Mouse (Mus musculus) hindbrain, embryonic 10.5 days (tissue): ENCODE measurements at regions not wholly inside any gene's neighbourhood (a gene's known extent, or its start where the extent isn't known, plus 50 kb on each side); places are given as distances from the start of the nearest gene placed in this dataset.
A peak's percentile ranks its signal among the peaks of the same experiment; 100 is the strongest.

Experiments
- DNase-seq: peaks from one replicate; pipeline ENCODE4 v3.0.0-alpha.2; 2017; ENCODE audit warnings: low spot score
- H3K27ac ChIP-seq: fragments of 300-500 bp; sonication (generic); 2 replicates; pipeline ENCODE4 v1.5.1; 2016; ENCODE audit warnings: mild to moderate bottlenecking, moderate library complexity
- H3K27me3 ChIP-seq: fragments of 300-500 bp; sonication (generic); 2 replicates; pipeline ENCODE4 v1.6.1; 2016; ENCODE audit warnings: mild to moderate bottlenecking; ENCODE audit not compliant: poor library complexity, insufficient read depth, severe bottlenecking
- H3K36me3 ChIP-seq: fragments of 300-500 bp; sonication (generic); 2 replicates; pipeline ENCODE4 v1.6.1; 2016; ENCODE audit warnings: mild to moderate bottlenecking, moderate library complexity
- H3K4me1 ChIP-seq: fragments of 300-500 bp; sonication (generic); replicated peaks from 2 replicates; pipeline ENCODE4 v1.6.1; 2016; ENCODE audit warnings: mild to moderate bottlenecking
- H3K4me3 ChIP-seq: fragments of 300-500 bp; sonication (generic); 2 replicates; pipeline ENCODE4 v1.5.1; 2016; ENCODE audit warnings: mild to moderate bottlenecking, moderate library complexity
- H3K9me3 ChIP-seq: fragments of 300-500 bp; sonication (generic); 2 replicates; pipeline ENCODE4 v1.6.1; 2016; ENCODE audit warnings: mild to moderate bottlenecking, moderate library complexity
- WGBS: fragments of 180-500 bp; shearing (Covaris S2); methylation state at CpG from one replicate; pipeline ENCODE4 v1.1.7; 2016; 5-methylcytosine and 5-hydroxymethylcytosine counted together

GRCm38 (mm10) chr10:83861574-83862190, 139.0 kb downstream of the 1500009L16Rik start:
- H3K4me3 ChIP-seq = no peak overlapping the region
- no peaks in the 10 kb centered on the region for H3K36me3 ChIP-seq
- no peak for DNase-seq
- H3K27me3 ChIP-seq = no peaks in the 10 kb centered on the region
- no peaks in the 10 kb centered on the region for H3K9me3 ChIP-seq
- H3K4me1 ChIP-seq = peaks cover 10% of the 10 kb centered on the region; the same call in 1 of the 2 replicates
- WGBS = 42% methylated on average over 5 of the region's 5 CpGs
- no peak overlapping the region for H3K27ac ChIP-seq

DNA sequence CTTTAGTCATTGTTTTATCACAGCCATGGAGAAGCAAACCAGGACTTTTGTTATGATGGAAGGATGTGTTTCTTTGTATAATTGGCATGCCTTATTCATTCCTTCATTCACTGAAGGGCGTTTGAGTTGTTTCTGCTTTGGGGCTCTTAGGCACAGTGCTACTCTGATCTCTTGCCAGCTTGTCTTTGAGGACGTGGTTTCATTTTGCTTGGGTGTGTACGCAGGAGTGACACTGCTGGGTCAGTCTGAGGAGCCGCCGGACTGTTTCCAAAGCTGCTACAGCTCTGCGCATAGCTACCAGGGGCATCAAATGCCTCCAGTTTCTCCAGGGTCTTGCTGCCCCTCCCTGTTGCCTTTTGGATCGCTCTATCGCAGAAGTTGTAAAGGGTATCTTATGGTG, 141.9 kb downstream of the 1500009L16Rik start:
- Histone ChIP-seq H3K4me1 (peaks cover 10% of the 10 kb centered on the region; the same call in 1 of the 2 replicates), H3K36me3 (no peaks in the 10 kb centered on the region), H3K9me3 (no peaks in the 10 kb centered on the region), H3K27ac (no peak overlapping the region), H3K4me3 (no peak overlapping the region), H3K27me3 (no peaks in the 10 kb centered on the region)
- 86% methylated on average over 8 of the region's 8 CpGs for WGBS
- DNase-seq = no peak

- Histone ChIP-seq H3K27me3 (no peaks in the 10 kb centered on the region), H3K9me3 (no peaks in the 10 kb centered on the region), H3K4me3 (no peak overlapping the region), H3K36me3 (no peaks in the 10 kb centered on the region), H3K27ac (no peak overlapping the region; the same call in 1 of the 2 replicates), H3K4me1 (peaks cover 10% of the 10 kb centered on the region; the same call in 1 of the 2 replicates)
- WGBS = 61% methylated on average over 5 of the region's 5 CpGs
- no peak for DNase-seq
Measured at GRCm38 (mm10) chr10:83865929-83866328, 143.3 kb downstream of the 1500009L16Rik start.

GRCm38 (mm10) chr10:83871736-83872400, 149.2 kb downstream of the 1500009L16Rik start:
- Histone ChIP-seq H3K4me1 (peaks cover 13% of the 10 kb centered on the region), H3K4me3 (no peak overlapping the region), H3K27me3 (no peaks in the 10 kb centered on the region), H3K27ac (peak overlapping the region; percentile 40; the same call in 1 of the 2 replicates), H3K9me3 (no peaks in the 10 kb centered on the region), H3K36me3 (no peaks in the 10 kb centered on the region)
- peak; percentile 35 for DNase-seq
- WGBS = 50% methylated on average over 4 of the region's 4 CpGs

DNA sequence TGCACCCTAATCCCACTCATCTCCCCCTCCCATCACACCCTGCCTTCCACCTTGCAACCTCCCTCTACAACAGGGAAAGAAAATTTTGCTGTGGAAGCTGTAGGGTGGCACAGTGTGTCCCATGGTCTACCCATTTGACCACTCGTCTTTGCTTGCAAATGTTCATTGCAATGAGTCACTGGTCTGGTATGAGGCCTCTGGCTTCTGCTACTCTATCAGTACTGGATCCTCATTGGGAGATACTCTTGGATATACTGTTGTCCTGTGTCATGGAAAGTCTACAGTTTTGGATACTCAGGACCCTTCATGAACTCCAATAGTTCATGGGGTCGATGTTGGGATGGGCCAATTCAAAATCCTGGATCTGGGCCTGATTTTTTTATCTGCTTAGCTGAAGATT, 156.1 kb downstream of the 1500009L16Rik start:
- no peaks in the 10 kb centered on the region for H3K27me3 ChIP-seq
- no peak overlapping the region for H3K27ac ChIP-seq
- no peak overlapping the region for H3K4me3 ChIP-seq
- H3K9me3 ChIP-seq = no peaks in the 10 kb centered on the region
- no peaks in the 10 kb centered on the region for H3K36me3 ChIP-seq
- DNase-seq = no peak
- peaks cover 18% of the 10 kb centered on the region for H3K4me1 ChIP-seq
- 85% methylated on average over 2 of the region's 2 CpGs for WGBS

DNA sequence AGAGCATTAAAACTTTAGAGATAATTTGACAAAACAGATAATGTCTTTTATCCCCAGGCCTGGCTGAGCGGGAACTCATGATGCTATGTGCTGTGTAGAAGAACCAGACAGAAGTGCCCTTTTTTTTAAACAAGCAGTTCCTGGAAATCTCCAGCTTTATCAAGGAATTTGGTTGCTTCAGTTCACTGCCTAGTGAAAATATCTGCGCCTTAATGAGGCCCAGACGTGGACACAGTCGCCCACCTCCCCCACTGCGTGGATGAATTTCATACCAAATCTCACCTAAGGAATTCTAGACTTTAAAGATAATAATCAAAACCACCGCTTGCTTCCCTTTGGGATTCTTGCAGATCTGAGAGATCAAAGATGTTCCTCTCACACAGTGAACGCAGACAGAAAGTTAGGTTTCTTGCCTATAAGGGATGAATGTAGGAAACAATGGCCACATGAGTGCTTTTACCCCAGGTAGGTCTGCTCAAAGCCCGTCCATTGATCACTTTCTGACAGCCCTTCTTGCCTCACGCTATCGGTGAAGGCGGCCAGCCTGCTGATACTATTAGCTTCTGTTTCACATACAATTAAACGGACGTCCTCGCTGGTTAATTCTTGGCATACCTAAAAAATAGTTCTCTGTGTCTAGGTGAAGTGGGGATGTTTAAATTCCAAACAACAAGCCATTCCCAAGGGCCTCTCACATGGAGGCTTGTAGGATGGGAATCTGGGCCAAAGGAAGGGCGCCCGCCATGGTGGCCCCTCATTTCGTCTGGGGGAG, 159.6 kb downstream of the 1500009L16Rik start:
- Histone ChIP-seq H3K36me3 (no peaks in the 10 kb centered on the region), H3K9me3 (no peaks in the 10 kb centered on the region), H3K27me3 (no peaks in the 10 kb centered on the region), H3K27ac (peak overlapping the region; percentile 57), H3K4me1 (peaks cover 12% of the 10 kb centered on the region), H3K4me3 (no peak overlapping the region)
- DNase-seq = no peak
- WGBS = 63% methylated on average over 17 of the region's 17 CpGs

GRCm38 (mm10) chr10:83882891-83883185, 160.2 kb downstream of the 1500009L16Rik start:
- Histone ChIP-seq H3K9me3 (no peaks in the 10 kb centered on the region), H3K27ac (peak overlapping the region; percentile 57), H3K36me3 (no peaks in the 10 kb centered on the region), H3K4me1 (peaks cover 12% of the 10 kb centered on the region), H3K4me3 (no peak overlapping the region), H3K27me3 (no peaks in the 10 kb centered on the region)
- peak; percentile 33 for DNase-seq
- WGBS = 79% methylated on average over 1 of the region's 1 CpGs

- Histone ChIP-seq H3K9me3 (no peaks in the 10 kb centered on the region), H3K4me1 (peaks cover 19% of the 10 kb centered on the region), H3K27ac (no peak overlapping the region), H3K36me3 (no peaks in the 10 kb centered on the region), H3K27me3 (no peaks in the 10 kb centered on the region), H3K4me3 (no peak overlapping the region)
- DNase-seq = no peak
- 90% methylated on average over 2 of the region's 2 CpGs for WGBS
Measured at GRCm38 (mm10) chr10:83884553-83884952, 161.9 kb downstream of the 1500009L16Rik start.

DNA sequence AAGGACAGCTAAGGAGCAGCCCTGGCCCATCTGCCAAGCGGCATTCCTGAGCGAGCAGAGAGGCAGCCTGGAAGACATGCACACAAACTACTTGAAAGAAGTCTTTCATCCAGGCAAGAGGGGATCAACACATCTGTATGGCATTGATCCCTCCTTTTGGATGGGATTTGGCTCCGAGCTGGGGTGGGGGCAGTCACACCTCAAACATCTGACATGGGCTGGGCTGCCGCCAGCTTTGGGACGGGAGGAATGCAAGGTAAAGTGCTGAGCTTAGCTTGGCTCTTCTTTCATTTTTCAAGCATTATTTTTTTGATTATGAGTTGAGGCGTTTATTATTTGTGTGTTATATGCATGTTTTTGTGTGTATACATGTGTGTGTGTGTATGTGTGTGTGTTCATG, 165.9 kb downstream of the 1500009L16Rik start:
- WGBS = 71% methylated on average over 6 of the region's 6 CpGs

GRCm38 (mm10) chr10:83895741-83896150, 173.1 kb downstream of the 1500009L16Rik start:
- Histone ChIP-seq H3K4me3 (no peak overlapping the region), H3K9me3 (no peaks in the 10 kb centered on the region), H3K4me1 (peaks cover 8% of the 10 kb centered on the region; the same call in 1 of the 2 replicates), H3K27me3 (no peaks in the 10 kb centered on the region), H3K27ac (peak overlapping the region; percentile 13; the same call in 1 of the 2 replicates), H3K36me3 (no peaks in the 10 kb centered on the region)
- WGBS = 73% methylated on average over 3 of the region's 3 CpGs
- peak; percentile 45 for DNase-seq

More for the DNA sequence above, 165.9 kb downstream of the 1500009L16Rik start:
- H3K9me3 ChIP-seq = no peaks in the 10 kb centered on the region
- no peak overlapping the region for H3K4me3 ChIP-seq
- H3K36me3 ChIP-seq = no peaks in the 10 kb centered on the region
- H3K27ac ChIP-seq = peak overlapping the region; percentile 35
- peaks cover 7% of the 10 kb centered on the region; the same call in 1 of the 2 replicates for H3K4me1 ChIP-seq
- no peak for DNase-seq
- H3K27me3 ChIP-seq = no peaks in the 10 kb centered on the region

DNA sequence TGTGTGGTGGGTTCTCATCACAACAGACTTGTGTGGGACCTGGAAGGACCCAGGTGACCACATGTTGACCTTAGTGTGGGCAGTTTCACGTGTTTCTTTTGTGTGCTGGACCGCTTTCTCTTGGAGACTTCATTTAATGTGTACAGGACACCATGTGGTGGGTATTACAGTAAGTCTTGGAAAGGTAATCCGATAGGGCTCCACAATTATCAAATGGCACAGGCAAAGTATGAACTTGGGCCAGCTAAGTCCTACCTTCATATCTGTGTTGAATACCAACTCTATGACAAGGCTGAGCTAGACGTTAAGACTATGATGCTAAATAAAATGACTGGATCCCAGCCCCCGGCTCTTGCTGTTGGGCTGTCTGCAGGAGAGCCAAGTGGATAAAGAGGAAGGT, 173.5 kb downstream of the 1500009L16Rik start:
- H3K27ac ChIP-seq = peak overlapping the region; percentile 13; the same call in 1 of the 2 replicates
- no peaks in the 10 kb centered on the region for H3K36me3 ChIP-seq
- DNase-seq = no peak
- H3K4me3 ChIP-seq = no peak overlapping the region
- peaks cover 8% of the 10 kb centered on the region; the same call in 1 of the 2 replicates for H3K4me1 ChIP-seq
- WGBS = 88% methylated on average over 5 of the region's 5 CpGs
- no peaks in the 10 kb centered on the region for H3K9me3 ChIP-seq
- H3K27me3 ChIP-seq = no peaks in the 10 kb centered on the region

DNA sequence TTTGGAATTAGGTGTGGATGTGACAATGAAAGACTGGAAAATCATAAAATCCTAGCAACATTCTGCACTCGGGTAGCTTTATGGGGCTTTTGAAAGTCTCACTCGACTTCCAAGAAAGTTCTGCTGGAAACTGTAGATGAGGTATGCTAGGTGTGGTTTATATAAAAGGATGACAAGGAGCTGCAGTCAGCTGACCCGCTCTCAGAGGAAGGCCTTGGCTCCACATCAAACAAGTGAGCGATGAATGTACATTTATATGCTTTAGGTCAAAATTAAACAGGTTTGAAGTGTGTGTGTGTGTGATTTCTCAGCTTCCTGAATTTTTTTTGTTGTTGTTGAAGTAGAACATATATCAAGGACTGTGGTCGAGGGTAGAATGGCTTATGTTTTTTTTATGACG, 174.9 kb downstream of the 1500009L16Rik start:
- H3K9me3 ChIP-seq = no peaks in the 10 kb centered on the region
- DNase-seq = no peak
- no peak overlapping the region for H3K4me3 ChIP-seq
- H3K27me3 ChIP-seq = no peaks in the 10 kb centered on the region
- WGBS = 90% methylated on average over 6 of the region's 6 CpGs
- peaks cover 8% of the 10 kb centered on the region; the same call in 1 of the 2 replicates for H3K4me1 ChIP-seq
- no peak overlapping the region for H3K27ac ChIP-seq
- no peaks in the 10 kb centered on the region for H3K36me3 ChIP-seq

DNA sequence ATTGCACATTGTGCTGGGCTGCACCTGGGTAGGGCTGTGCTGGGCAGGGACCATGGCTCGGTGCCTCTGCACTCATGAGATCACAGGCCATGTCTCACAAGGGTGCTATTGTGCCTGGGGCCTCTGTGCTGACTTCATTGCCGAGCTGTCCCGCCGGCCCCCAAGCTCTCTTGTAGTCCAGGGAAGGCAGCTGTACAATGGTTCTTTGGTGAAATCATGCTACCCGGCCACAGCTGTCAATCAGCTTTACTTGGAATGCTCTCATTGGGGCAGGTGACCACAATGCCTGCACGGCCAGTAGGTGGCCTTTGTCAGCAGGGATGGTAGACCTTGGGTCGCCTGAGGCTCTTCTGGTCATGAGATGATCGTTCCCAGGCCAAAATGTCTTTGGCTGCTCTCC, 184.1 kb downstream of the 1500009L16Rik start:
- Histone ChIP-seq H3K27ac (peak overlapping the region; percentile 62), H3K4me3 (no peak overlapping the region), H3K9me3 (no peaks in the 10 kb centered on the region), H3K36me3 (no peaks in the 10 kb centered on the region), H3K27me3 (no peaks in the 10 kb centered on the region), H3K4me1 (peaks cover 9% of the 10 kb centered on the region)
- peak; percentile 44 for DNase-seq
- 53% methylated on average over 8 of the region's 8 CpGs for whole genome bisulfite sequencing
